Mouse (Mus musculus) MEL (cell line): ENCODE measurements around the gene Slc25a26. TPM values are rescaled to one million over a fixed set of nuclear protein-coding genes. Genes with fewer than 3 reads are reported as not detected.

ENCODE experiments used
- DNase-seq: peaks from one replicate; pipeline ENCODE4 v3.0.0; 2011; ENCODE audit warnings: low read depth, low spot score
- H3K27ac ChIP-seq: 2 replicates; pipeline ENCODE4 v1.5.1; 2012; ENCODE audit warnings: low read depth, mild to moderate bottlenecking, control low read depth, low read length, moderate library complexity; ENCODE audit not compliant: control insufficient read depth
- H3K27me3 ChIP-seq, 2 experiments: fragments of 150-350 bp in 1 of 2; sonication (generic) in 1 of 2; 2 replicates each; pipeline ENCODE4 v1.6.1; 2012; ENCODE audit warnings: low read length in 2 of 2, mild to moderate bottlenecking in 2 of 2, improper control_type of control experiment in 1 of 2, moderate library complexity in 1 of 2; ENCODE audit not compliant: insufficient read depth in 2 of 2, control insufficient read depth in 1 of 2
- H3K36me3 ChIP-seq, 2 experiments: 2 replicates each; pipeline ENCODE4 v1.6.1; 2012 to 2014; ENCODE audit warnings: low read length in 2 of 2, improper control_type of control experiment in 1 of 2, inconsistent platforms in 1 of 2, mild to moderate bottlenecking in 1 of 2; ENCODE audit not compliant: insufficient read depth in 2 of 2, control insufficient read depth in 1 of 2
- H3K4me1 ChIP-seq, 2 experiments: fragments of 150-350 bp in 1 of 2; sonication (generic) in 1 of 2; 2 replicates each; pipeline ENCODE4 v1.6.1; 2012; ENCODE audit warnings: low read length in 2 of 2, improper control_type of control experiment in 1 of 2, mild to moderate bottlenecking in 1 of 2; ENCODE audit not compliant: insufficient read depth in 2 of 2, control insufficient read depth in 1 of 2
- H3K4me3 ChIP-seq, 2 experiments: fragments of 150-350 bp in 1 of 2; sonication (generic) in 1 of 2; 2 replicates each; pipeline ENCODE4 v1.5.1; 2012; ENCODE audit warnings: low read depth in 2 of 2, low read length in 2 of 2, mild to moderate bottlenecking in 2 of 2, moderate library complexity in 2 of 2, control low read depth in 1 of 2, improper control_type of control experiment in 1 of 2; ENCODE audit not compliant: control insufficient read depth in 1 of 2, insufficient read depth in 1 of 2
- H3K79me2 ChIP-seq: 2 replicates; pipeline ENCODE4 v1.6.1; 2012; ENCODE audit warnings: mild to moderate bottlenecking, low read length, moderate library complexity; ENCODE audit not compliant: control insufficient read depth, poor library complexity, insufficient read depth
- H3K9ac ChIP-seq: 2 replicates; pipeline ENCODE4 v1.6.1; 2012; ENCODE audit warnings: low read depth, mild to moderate bottlenecking, control low read depth, low read length, moderate library complexity; ENCODE audit not compliant: control insufficient read depth, poor library complexity, severe bottlenecking
- H3K9me3 ChIP-seq: fragments of 150-350 bp; sonication (generic); replicated peaks from 2 replicates; pipeline ENCODE4 v1.6.1; 2012; ENCODE audit warnings: mild to moderate bottlenecking, low read length, improper control_type of control experiment, moderate library complexity; ENCODE audit not compliant: insufficient read depth
- BHLHE40 ChIP-seq: IDR thresholded peaks from 2 replicates; pipeline ENCODE4 v1.6.1; 2012; ENCODE audit warnings: low read depth, mild to moderate bottlenecking, inconsistent platforms, low read length, improper control_type of control experiment, borderline replicate concordance
- CHD1 ChIP-seq: IDR thresholded peaks from 2 replicates; pipeline ENCODE4 v1.6.1; 2012; ENCODE audit warnings: low read depth, mild to moderate bottlenecking, inconsistent platforms, low read length, improper control_type of control experiment
- CHD2 ChIP-seq: IDR thresholded peaks from 2 replicates; pipeline ENCODE4 v1.6.1; 2011; ENCODE audit warnings: low read length, improper control_type of control experiment
- ELF1 ChIP-seq: IDR thresholded peaks from 2 replicates; pipeline ENCODE4 v1.6.1; 2014; ENCODE audit warnings: low read depth, mild to moderate bottlenecking, inconsistent platforms, low read length, improper control_type of control experiment, moderate library complexity
- EP300 ChIP-seq, 2 experiments: IDR thresholded peaks; 2 replicates each; pipeline ENCODE4 v1.6.1; 2011; ENCODE audit warnings: improper control_type of control experiment in 2 of 2, low read length in 2 of 2, low read depth in 1 of 2, mild to moderate bottlenecking in 1 of 2
- GABPA ChIP-seq: IDR thresholded peaks from 2 replicates; pipeline ENCODE4 v1.6.1; 2012; ENCODE audit warnings: low read depth, mild to moderate bottlenecking, inconsistent platforms, low read length, improper control_type of control experiment, moderate library complexity
- GATA1 ChIP-seq: IDR thresholded peaks from 2 replicates; pipeline ENCODE4 v1.6.1; 2011; ENCODE audit warnings: low read depth, low read length, improper control_type of control experiment
- HCFC1 ChIP-seq: IDR thresholded peaks from 2 replicates; pipeline ENCODE4 v1.6.1; 2012; ENCODE audit warnings: low read depth, mild to moderate bottlenecking, inconsistent platforms, low read length, improper control_type of control experiment, moderate library complexity
- MAFK ChIP-seq: IDR thresholded peaks from 2 replicates; pipeline ENCODE4 v1.6.1; 2011; ENCODE audit warnings: low read depth, mild to moderate bottlenecking, low read length, improper control_type of control experiment, borderline replicate concordance
- MAZ ChIP-seq: IDR thresholded peaks from 2 replicates; pipeline ENCODE4 v1.6.1; 2012; ENCODE audit warnings: low read depth, mild to moderate bottlenecking, inconsistent platforms, low read length, improper control_type of control experiment
- MXI1 ChIP-seq: IDR thresholded peaks from 2 replicates; pipeline ENCODE4 v1.6.1; 2011; ENCODE audit warnings: mild to moderate bottlenecking, low read depth, low read length, improper control_type of control experiment
- MYB ChIP-seq: IDR thresholded peaks from 2 replicates; pipeline ENCODE4 v1.6.1; 2011; ENCODE audit warnings: mild to moderate bottlenecking, low read depth, low read length, improper control_type of control experiment
- MYC ChIP-seq: IDR thresholded peaks from 2 replicates; pipeline ENCODE4 v1.6.1; 2011; ENCODE audit warnings: low read depth, mild to moderate bottlenecking, low read length, improper control_type of control experiment, moderate library complexity
- POLR2A ChIP-seq, 2 experiments: IDR thresholded peaks; 2 replicates each; pipeline ENCODE4 v1.6.1; 2011 to 2012; ENCODE audit warnings: low read length in 2 of 2, mild to moderate bottlenecking in 2 of 2, control low read depth in 1 of 2, improper control_type of control experiment in 1 of 2, low read depth in 1 of 2, moderate library complexity in 1 of 2; ENCODE audit not compliant: control insufficient read depth in 1 of 2, insufficient read depth in 1 of 2, poor library complexity in 1 of 2
- POLR2AphosphoS2 ChIP-seq: IDR thresholded peaks from 2 replicates; pipeline ENCODE4 v1.6.1; 2011; ENCODE audit warnings: low read length, improper control_type of control experiment
- POLR2AphosphoS5 ChIP-seq: IDR thresholded peaks from 2 replicates; pipeline ENCODE4 v1.6.1; 2012; ENCODE audit warnings: low read depth, borderline replicate concordance, mild to moderate bottlenecking, inconsistent platforms, low read length, moderate library complexity, mixed read lengths
- RAD21 ChIP-seq: IDR thresholded peaks from 2 replicates; pipeline ENCODE4 v1.6.1; 2011; ENCODE audit warnings: mild to moderate bottlenecking, low read depth, low read length, improper control_type of control experiment
- RCOR1 ChIP-seq: IDR thresholded peaks from 2 replicates; pipeline ENCODE4 v1.6.1; 2012; ENCODE audit warnings: low read depth, mild to moderate bottlenecking, inconsistent platforms, low read length, improper control_type of control experiment
- TAL1 ChIP-seq: IDR thresholded peaks from 2 replicates; pipeline ENCODE4 v1.6.1; 2012; ENCODE audit warnings: mild to moderate bottlenecking, inconsistent platforms, low read length, moderate library complexity, mixed read lengths
- TBP ChIP-seq: IDR thresholded peaks from 2 replicates; pipeline ENCODE4 v1.8.0; 2011; ENCODE audit warnings: low read depth, low read length, improper control_type of control experiment
- TCF12 ChIP-seq: IDR thresholded peaks from 2 replicates; pipeline ENCODE4 v1.6.1; 2014; ENCODE audit warnings: low read depth, mild to moderate bottlenecking, inconsistent platforms, low read length, improper control_type of control experiment, moderate library complexity
- UBTF ChIP-seq: IDR thresholded peaks from 2 replicates; pipeline ENCODE4 v1.6.1; 2012; ENCODE audit warnings: low read depth, mild to moderate bottlenecking, inconsistent platforms, low read length, improper control_type of control experiment, moderate library complexity, borderline replicate concordance; ENCODE audit not compliant: insufficient read depth
- USF1 ChIP-seq: IDR thresholded peaks from 2 replicates; pipeline ENCODE4 v1.6.1; 2014; ENCODE audit warnings: low read depth, mild to moderate bottlenecking, inconsistent platforms, low read length, improper control_type of control experiment, moderate library complexity
- USF2 ChIP-seq, 2 experiments: IDR thresholded peaks; 2 replicates each; pipeline ENCODE4 v1.6.1; 2011 to 2012; ENCODE audit warnings: improper control_type of control experiment in 2 of 2, low read length in 2 of 2, borderline replicate concordance in 1 of 2, inconsistent platforms in 1 of 2, low read depth in 1 of 2, mild to moderate bottlenecking in 1 of 2; ENCODE audit not compliant: insufficient read depth in 1 of 2
- ZKSCAN1 ChIP-seq: IDR thresholded peaks from 2 replicates; pipeline ENCODE4 v1.6.1; 2012; ENCODE audit warnings: low read depth, mild to moderate bottlenecking, inconsistent platforms, low read length, improper control_type of control experiment, moderate library complexity
- ZMIZ1 ChIP-seq: IDR thresholded peaks from 2 replicates; pipeline ENCODE4 v1.6.1; 2012; ENCODE audit warnings: low read depth, mild to moderate bottlenecking, inconsistent platforms, low read length, improper control_type of control experiment, moderate library complexity
- polyA plus RNA-seq, 2 experiments: library from polyadenylated mRNA; stranded (reverse) in 1 of 2; unstranded in 1 of 2; fragments of >175 nt in 1 of 2; fragments of >200 nt in 1 of 2; gene quantifications; 2 replicates each; pipeline versions ENCODE4 v1.2.1 to v1.2.4; 2012; ENCODE audit warnings: low replicate concordance in 2 of 2, low read depth in 1 of 2; ENCODE audit not compliant: insufficient read length in 2 of 2, insufficient read depth in 1 of 2, missing spikeins in 1 of 2
- total RNA-seq: library from RNA; depleted of rRNA; stranded (reverse); fragments of 300-350 nt; gene quantifications from 2 replicates; pipeline ENCODE4 v1.2.3, GENCODE M21; 2012

Gene Slc25a26
- total and polyA plus RNA-seq, 3 experiments: 8.1 to 11.5 TPM; not detected in 1

DNA sequence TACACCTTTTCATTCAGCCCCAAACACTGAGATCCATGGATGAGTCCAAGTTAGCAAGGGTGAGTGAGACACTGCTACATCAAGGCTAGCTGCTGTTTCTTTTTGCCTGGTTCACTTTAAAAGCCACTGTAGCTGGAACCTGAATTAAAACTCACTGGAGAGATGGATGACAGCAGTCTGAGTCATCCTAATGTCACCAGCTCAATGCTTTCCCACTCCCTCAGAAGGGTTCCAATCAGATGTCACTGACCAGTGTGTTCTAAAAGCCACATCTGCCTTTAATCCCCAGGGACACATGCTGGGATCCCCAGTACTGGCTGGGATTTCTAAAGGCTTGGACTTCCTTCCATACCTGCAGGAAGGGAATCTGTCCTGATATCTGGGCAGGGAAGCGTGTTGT, 141.9 kb downstream of the Slc25a26 start:
- DNase-seq: no peak
- no peak for TF ChIP-seq MAFK
- no peak for TF ChIP-seq MAZ
- no peak for TF ChIP-seq RAD21
- no peak for TF ChIP-seq ELF1
- TF ChIP-seq MYC: no peak
- TF ChIP-seq UBTF: no peak
- TF ChIP-seq EP300 (IDR thresholded peaks at IDR 0.05; ENCODE audit: low read depth in 1 of 2, low read length in 2 of 2): no peak
- TF ChIP-seq GATA1: no peak
- TF ChIP-seq POLR2AphosphoS5: no peak
- no peak for TF ChIP-seq USF2 (IDR thresholded peaks at IDR 0.05; ENCODE audit: borderline replicate concordance in 1 of 2, insufficient read depth in 1 of 2, low read depth in 1 of 2, low read length in 2 of 2)
- TF ChIP-seq USF1: no peak
- TF ChIP-seq TCF12: no peak
- TF ChIP-seq CHD1: no peak
- no peak for TF ChIP-seq TAL1
- TF ChIP-seq MXI1: no peak
- TF ChIP-seq MYB: no peak
- TF ChIP-seq GABPA: no peak
- no peak for TF ChIP-seq RCOR1
- TF ChIP-seq TBP: no peak
- TF ChIP-seq, all 39 proteins: peak for 0
- Histone ChIP-seq H3K79me2 (no peaks in the 10 kb centered on the region), H3K9ac (no peak overlapping the region), H3K4me1 (no peaks in the 10 kb centered on the region), H3K9me3 (no peaks in the 10 kb centered on the region), H3K27ac (no peak overlapping the region), H3K36me3 (no peaks in the 10 kb centered on the region), H3K27me3 (no peaks in the 10 kb centered on the region; a peak in 1 of 4 replicates), H3K4me3 (no peak overlapping the region)

DNA sequence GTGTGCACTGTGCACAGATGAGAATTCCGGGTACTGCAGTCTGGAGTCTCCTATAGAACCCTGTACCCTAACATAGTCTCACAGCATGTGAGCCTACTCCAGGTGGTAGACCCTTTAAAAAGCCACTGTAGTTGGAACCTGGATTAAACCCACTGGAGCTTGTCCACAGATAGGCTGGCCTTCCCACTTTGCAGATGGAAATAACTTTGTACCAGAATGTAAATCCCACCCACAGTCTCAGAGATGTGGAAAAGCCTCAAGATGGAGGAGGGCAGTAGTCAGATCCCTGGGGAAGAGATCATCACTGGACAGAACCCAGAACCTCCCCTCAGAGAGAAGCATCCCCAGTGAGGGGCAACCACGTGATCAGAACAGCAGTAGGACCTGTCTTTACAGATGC, 143.9 kb downstream of the Slc25a26 start:
- H3K79me2 ChIP-seq: no peaks in the 10 kb centered on the region
- no peak overlapping the region for H3K4me3 ChIP-seq
- H3K9ac ChIP-seq: no peak overlapping the region
- H3K27ac ChIP-seq: no peak overlapping the region
- TF ChIP-seq ZKSCAN1: no peak
- no peak for TF ChIP-seq CHD1
- no peak for TF ChIP-seq HCFC1
- no peak for TF ChIP-seq BHLHE40
- TF ChIP-seq POLR2A (IDR thresholded peaks at IDR 0.05; ENCODE audit: control insufficient read depth in 1 of 2, insufficient read depth in 1 of 2, low read depth in 1 of 2, low read length in 2 of 2, poor library complexity in 1 of 2): no peak
- no peak for TF ChIP-seq POLR2AphosphoS2
- no peak for TF ChIP-seq ZMIZ1
- no peak for TF ChIP-seq USF1
- TF ChIP-seq CHD2: no peak
- TF ChIP-seq GABPA: no peak
- no peaks in the 10 kb centered on the region; a peak in 1 of 4 replicates for H3K27me3 ChIP-seq
- H3K4me1 ChIP-seq: no peaks in the 10 kb centered on the region
- no peak for DNase-seq
- no peaks in the 10 kb centered on the region for H3K36me3 ChIP-seq
- H3K9me3 ChIP-seq: no peaks in the 10 kb centered on the region
